Mouse (Mus musculus): ENCODE results near the gene Tedc2. TPM values are rescaled to one million over a fixed set of nuclear protein-coding genes. Genes with fewer than 3 reads are reported as not detected.

Gene Tedc2
- polyA plus RNA-seq, 1 experiment from 2014 or later, result 9.8 TPM

DNA sequence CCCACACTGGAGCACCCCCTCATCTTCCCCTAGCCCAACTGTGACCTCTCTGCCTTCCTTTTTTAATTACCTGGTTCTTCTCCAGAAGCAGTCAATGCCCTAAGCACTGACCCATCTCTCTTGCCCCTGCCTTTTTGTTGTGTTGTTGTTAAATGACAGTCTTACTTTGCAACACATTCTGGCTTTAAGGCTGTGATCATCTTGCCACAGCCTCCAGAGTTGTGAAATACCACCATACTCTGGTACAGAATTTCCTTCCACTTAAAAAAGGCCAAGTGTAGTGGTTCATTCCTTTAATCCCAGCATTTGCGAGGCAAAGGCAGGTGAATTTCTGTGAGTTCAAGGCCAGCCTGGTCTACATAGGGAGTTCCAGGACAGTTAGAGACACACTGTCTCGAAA, 29.7 kb downstream of the Tedc2 start:
- no peaks in the 10 kb centered on the region for H3K9me3 ChIP-seq
- no peaks in the 10 kb centered on the region for H3K4me1 ChIP-seq
- H3K9ac ChIP-seq, result no peak overlapping the region
- H3K4me2 ChIP-seq, result no peak overlapping the region
- no peak for ATAC-seq (ENCODE audit: insufficient read depth, low FRiP score, low read depth)
- H3K27me3 ChIP-seq (replicated peaks), result no peaks in the 10 kb centered on the region
- WGBS, result 78% methylated on average over 2 of the region's 2 CpGs
- no peaks in the 10 kb centered on the region for H3K36me3 ChIP-seq
- H3K27ac ChIP-seq, result no peak overlapping the region
- H3K4me3 ChIP-seq (replicated peaks), result no peak overlapping the region

DNA sequence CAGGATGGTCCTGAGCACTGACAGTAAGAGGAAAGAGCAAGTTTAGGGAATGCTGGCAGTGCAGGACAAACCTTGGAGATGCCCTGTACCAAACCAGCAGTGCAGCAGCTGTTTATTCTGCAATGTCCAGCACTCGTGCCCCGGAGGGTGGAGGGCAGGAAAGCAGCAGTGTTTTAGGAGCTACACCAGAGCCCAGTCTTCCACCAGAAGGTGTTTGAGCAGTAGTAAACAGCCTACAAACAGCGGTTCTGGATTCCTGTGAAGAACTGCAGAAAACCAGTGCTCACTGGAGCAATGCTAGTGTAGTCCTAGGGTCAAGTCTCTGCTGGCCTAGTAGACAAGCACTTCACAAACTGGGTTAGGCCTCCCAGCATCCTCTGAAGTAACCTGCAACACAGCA, 46.4 kb downstream of the Tedc2 start:
- no peak for ATAC-seq (ENCODE audit: insufficient read depth, low FRiP score, low read depth)
- 80% methylated on average over 3 of the region's 3 CpGs for WGBS

GRCm38 (mm10) chr17:24173423-24173822, 47.2 kb downstream of the Tedc2 start:
- H3K36me3 ChIP-seq, result no peaks in the 10 kb centered on the region
- H3K4me2 ChIP-seq, result no peak overlapping the region
- H3K27me3 ChIP-seq (replicated peaks), result no peaks in the 10 kb centered on the region
- no peaks in the 10 kb centered on the region for H3K9me3 ChIP-seq
- no peak overlapping the region for H3K4me3 ChIP-seq (replicated peaks)
- H3K4me1 ChIP-seq, result peaks cover 5% of the 10 kb centered on the region; the same call in 1 of the 2 replicates
- no peak overlapping the region for H3K9ac ChIP-seq
- no peak for ATAC-seq (ENCODE audit: insufficient read depth, low FRiP score, low read depth)
- no peak overlapping the region for H3K27ac ChIP-seq
- 2% methylated on average over 3 of the region's 3 CpGs for WGBS

More for the DNA sequence above, 46.4 kb downstream of the Tedc2 start:
- Histone ChIP-seq H3K4me3 (replicated peaks) (no peak overlapping the region), H3K4me1 (peaks cover 5% of the 10 kb centered on the region; the same call in 1 of the 2 replicates), H3K27me3 (replicated peaks) (no peaks in the 10 kb centered on the region), H3K9ac (no peak overlapping the region), H3K9me3 (no peaks in the 10 kb centered on the region), H3K4me2 (no peak overlapping the region), H3K36me3 (no peaks in the 10 kb centered on the region), H3K27ac (no peak overlapping the region)

- peaks cover 8% of the 10 kb centered on the region; the same call in 1 of the 2 replicates for H3K36me3 ChIP-seq
- ATAC-seq (ENCODE audit: insufficient read depth, low FRiP score, low read depth), result no peak
- no peaks in the 10 kb centered on the region for H3K9me3 ChIP-seq
- H3K27ac ChIP-seq, result no peak overlapping the region
- no peak overlapping the region for H3K9ac ChIP-seq
- WGBS, result 78% methylated on average over 4 of the region's 4 CpGs
- no peak overlapping the region for H3K4me3 ChIP-seq (replicated peaks)
- H3K27me3 ChIP-seq (replicated peaks), result no peaks in the 10 kb centered on the region
- H3K4me1 ChIP-seq, result peaks cover 18% of the 10 kb centered on the region
- H3K4me2 ChIP-seq, result no peak overlapping the region
These were observed 48.9 kb downstream of the Tedc2 start for GRCm38 (mm10) chr17:24171738-24172137.

- H3K4me3 ChIP-seq (replicated peaks), result no peak overlapping the region
- no peak for ATAC-seq (ENCODE audit: insufficient read depth, low FRiP score, low read depth)
- H3K4me1 ChIP-seq, result peaks cover 18% of the 10 kb centered on the region
- no peak overlapping the region for H3K4me2 ChIP-seq
- H3K36me3 ChIP-seq, result peaks cover 12% of the 10 kb centered on the region; the same call in 1 of the 2 replicates
- 73% methylated on average over 5 of the region's 5 CpGs for WGBS
- H3K27ac ChIP-seq, result no peak overlapping the region
- H3K27me3 ChIP-seq (replicated peaks), result no peaks in the 10 kb centered on the region
- H3K9ac ChIP-seq, result no peak overlapping the region
- H3K9me3 ChIP-seq, result no peaks in the 10 kb centered on the region
These were observed 49.9 kb downstream of the Tedc2 start for GRCm38 (mm10) chr17:24170729-24171128.

- Histone ChIP-seq H3K36me3 (peaks cover 12% of the 10 kb centered on the region; the same call in 1 of the 2 replicates), H3K27ac (0 out of 2 replicates have a peak overlapping the region, but pooled peaks have one; percentile 97), H3K4me3 (replicated peaks) (peak overlapping the region; percentile 82), H3K27me3 (replicated peaks) (no peaks in the 10 kb centered on the region), H3K9ac (peak overlapping the region; percentile 83; the same call in 1 of the 2 replicates), H3K9me3 (no peaks in the 10 kb centered on the region), H3K4me1 (peaks cover 18% of the 10 kb centered on the region), H3K4me2 (peak overlapping the region; percentile 69)
- ATAC-seq (ENCODE audit: insufficient read depth, low FRiP score, low read depth), result no peak
- 59% methylated on average over 3 of the region's 3 CpGs for WGBS
These were observed 50.5 kb downstream of the Tedc2 start for GRCm38 (mm10) chr17:24170125-24170524.

DNA sequence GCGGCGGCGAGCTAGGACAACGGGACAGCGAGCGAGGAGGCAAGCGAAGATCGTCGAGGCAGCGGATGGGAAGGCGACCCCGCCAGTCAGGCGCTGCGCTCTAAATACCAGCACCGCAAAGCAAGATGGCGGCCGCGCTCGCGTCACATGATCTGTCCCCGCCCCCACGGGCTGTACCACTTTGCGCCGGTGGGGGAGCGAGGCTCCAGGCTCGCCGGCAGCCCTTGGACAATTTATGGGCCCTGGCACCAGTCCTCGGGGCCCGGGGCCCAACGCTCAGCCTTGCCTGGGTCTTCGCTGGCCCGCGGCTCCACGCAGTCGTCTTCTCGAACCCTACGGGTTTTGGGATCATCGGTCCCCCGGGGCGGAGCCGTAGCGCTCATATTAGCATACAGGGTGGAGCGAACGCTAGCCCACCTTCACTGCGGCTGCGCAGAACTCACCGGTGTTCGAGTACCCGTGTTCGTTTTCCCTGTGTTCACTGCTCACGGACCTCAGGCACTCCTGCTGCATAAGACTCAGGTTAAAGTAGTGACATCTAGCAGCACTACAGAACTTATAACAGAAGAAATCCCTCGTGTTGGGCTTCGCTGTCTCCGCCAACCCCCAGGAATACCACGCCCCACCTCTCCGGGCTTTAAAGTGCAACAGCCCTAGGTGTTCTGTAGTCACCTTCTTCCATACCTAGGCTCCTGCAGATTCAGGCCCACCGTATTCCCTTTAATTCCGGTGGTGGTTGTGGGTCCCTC, 51.2 kb downstream of the Tedc2 start, which contains the start of gene Atp6v0c:
Gene Atp6v0c (minus strand): TSS at position 386 of the 749 bp plus-strand sequence.
- WGBS, result under 1% methylated on average over 58 of the region's 58 CpGs

GRCm38 (mm10) chr17:24168590-24169277, 51.9 kb downstream of the Tedc2 start:
- Histone ChIP-seq H3K9ac (peak overlapping the region; percentile 83), H3K4me2 (peak overlapping the region; percentile 69), H3K27me3 (replicated peaks) (no peaks in the 10 kb centered on the region), H3K9me3 (no peaks in the 10 kb centered on the region), H3K36me3 (peaks cover 12% of the 10 kb centered on the region; the same call in 1 of the 2 replicates), H3K4me1 (peaks cover 18% of the 10 kb centered on the region), H3K4me3 (replicated peaks) (peak overlapping the region; percentile 82), H3K27ac (peak overlapping the region; percentile 97)
- under 1% methylated on average over 39 of the region's 41 CpGs for WGBS
- peak; percentile 11; the same call in 1 of the 2 replicates for ATAC-seq (ENCODE audit: insufficient read depth, low FRiP score, low read depth)

More for the DNA sequence above, 51.2 kb downstream of the Tedc2 start, which contains the start of gene Atp6v0c:
- Histone ChIP-seq H3K9me3 (no peaks in the 10 kb centered on the region), H3K4me1 (peaks cover 18% of the 10 kb centered on the region), H3K4me2 (peak within 1 kb of the TSS; percentile 69), H3K9ac (peak within 1 kb of the TSS; percentile 83), H3K27ac (peak within 1 kb of the TSS; percentile 97), H3K4me3 (replicated peaks) (peak within 1 kb of the TSS; percentile 82), H3K27me3 (replicated peaks) (no peaks in the 10 kb centered on the region), H3K36me3 (peaks cover 12% of the 10 kb centered on the region; the same call in 1 of the 2 replicates)
- peak; percentile 89 for ATAC-seq (ENCODE audit: insufficient read depth, low FRiP score, low read depth)

- 46% methylated on average over 7 of the region's 7 CpGs for WGBS
These were observed 52.7 kb downstream of the Tedc2 start for GRCm38 (mm10) chr17:24167891-24168505.

DNA sequence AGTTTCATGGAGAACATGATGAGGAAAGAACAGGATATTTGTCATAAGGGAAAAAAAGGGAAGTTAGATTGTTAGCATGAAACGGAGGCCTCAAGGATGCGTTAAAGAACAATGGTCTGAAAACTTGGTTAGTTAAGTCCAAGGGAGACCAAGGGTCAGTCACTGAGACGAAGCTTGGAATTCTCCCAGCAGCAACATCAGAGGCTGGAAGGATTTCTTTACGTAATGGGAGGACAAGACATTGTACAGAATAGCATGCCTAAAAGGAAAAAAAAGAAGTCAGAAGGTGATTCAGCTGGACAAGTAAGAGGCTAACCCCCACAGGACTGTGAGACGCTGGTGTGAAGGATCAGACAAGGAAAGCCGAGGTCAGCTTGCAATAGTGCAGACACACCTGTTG, 53.5 kb downstream of the Tedc2 start:
- peak overlapping the region; percentile 69; the same call in 1 of the 2 replicates for H3K4me2 ChIP-seq

More at GRCm38 (mm10) chr17:24167891-24168505, 52.7 kb downstream of the Tedc2 start:
- H3K27me3 ChIP-seq (replicated peaks), result no peaks in the 10 kb centered on the region
- H3K4me2 ChIP-seq, result peak overlapping the region; percentile 69
- ATAC-seq (ENCODE audit: insufficient read depth, low FRiP score, low read depth), result no peak
- peak overlapping the region; percentile 82 for H3K4me3 ChIP-seq (replicated peaks)
- H3K9me3 ChIP-seq, result no peaks in the 10 kb centered on the region
- peak overlapping the region; percentile 97 for H3K27ac ChIP-seq
- peak overlapping the region; percentile 83 for H3K9ac ChIP-seq
- H3K36me3 ChIP-seq, result peaks cover 12% of the 10 kb centered on the region; the same call in 1 of the 2 replicates
- H3K4me1 ChIP-seq, result peaks cover 19% of the 10 kb centered on the region

More for the DNA sequence above, 53.5 kb downstream of the Tedc2 start:
- Histone ChIP-seq H3K27me3 (replicated peaks) (no peaks in the 10 kb centered on the region), H3K36me3 (peaks cover 12% of the 10 kb centered on the region; the same call in 1 of the 2 replicates), H3K4me3 (replicated peaks) (peak overlapping the region; percentile 82; the same call in 1 of the 2 replicates), H3K4me1 (peaks cover 25% of the 10 kb centered on the region), H3K9ac (no peak overlapping the region; the same call in 1 of the 2 replicates), H3K9me3 (no peaks in the 10 kb centered on the region), H3K27ac (no peak overlapping the region)
- ATAC-seq (ENCODE audit: insufficient read depth, low FRiP score, low read depth), result no peak
- WGBS, result 78% methylated on average over 6 of the region's 6 CpGs

Measured in stomach, embryonic 15.5 days (tissue).